Mouse (Mus musculus) midbrain, postnatal 0 days (tissue): ENCODE data around the gene Sfmbt2. TPM values are rescaled to one million over a fixed set of nuclear protein-coding genes. Genes with fewer than 3 reads are reported as not detected.

Source experiments
- ATAC-seq: fragments of 200-750 bp; cut with Nextera tagmentation; 2 replicates; pipeline ENCODE4 v1.8.0; 2017; ENCODE audit warnings: moderate number of reproducible peaks, mild to moderate bottlenecking, moderate TSS enrichment, moderate library complexity; ENCODE audit not compliant: low FRiP score
- DNase-seq: peaks from one replicate; pipeline ENCODE4 v3.0.0-alpha.2; 2015; ENCODE audit warnings: low spot score
- H3K27ac ChIP-seq: fragments of 300-500 bp; sonication (generic); 2 replicates; pipeline ENCODE4 v1.5.1; 2014; ENCODE audit warnings: low read depth, mild to moderate bottlenecking, low read length, mixed read lengths
- H3K27me3 ChIP-seq: fragments of 300-500 bp; sonication (generic); 2 replicates; pipeline ENCODE4 v1.6.1; 2014; ENCODE audit warnings: low read length, control low read depth, mixed read lengths; ENCODE audit not compliant: insufficient read depth
- H3K36me3 ChIP-seq: fragments of 300-500 bp; sonication (generic); 2 replicates; pipeline ENCODE4 v1.6.1; 2014; ENCODE audit warnings: low read length, control low read depth, mixed read lengths; ENCODE audit not compliant: insufficient read depth
- H3K4me1 ChIP-seq: fragments of 300-500 bp; sonication (generic); 2 replicates; pipeline ENCODE4 v1.6.1; 2014; ENCODE audit warnings: mild to moderate bottlenecking, control low read depth, antibody characterized with exemption, low read length, mixed read lengths; ENCODE audit not compliant: insufficient read depth
- H3K4me2 ChIP-seq: fragments of 300-500 bp; sonication (generic); 2 replicates; pipeline ENCODE4 v1.6.1; 2014; ENCODE audit warnings: low read depth, mild to moderate bottlenecking, low read length, mixed read lengths; ENCODE audit not compliant: poor library complexity, severe bottlenecking
- H3K4me3 ChIP-seq: fragments of 300-500 bp; sonication (generic); 2 replicates; pipeline ENCODE4 v1.5.1; 2014; ENCODE audit warnings: low read depth, mild to moderate bottlenecking, low read length, moderate library complexity
- H3K9ac ChIP-seq: fragments of 300-500 bp; sonication (generic); replicated peaks from 2 replicates; pipeline ENCODE4 v1.6.1; 2014; ENCODE audit warnings: mild to moderate bottlenecking, low read length, moderate library complexity, mixed read lengths; ENCODE audit not compliant: poor library complexity, severe bottlenecking
- H3K9me3 ChIP-seq: fragments of 300-500 bp; sonication (generic); 2 replicates; pipeline ENCODE4 v1.6.1; 2016; ENCODE audit warnings: low read length, control low read depth
- CTCF ChIP-seq: IDR thresholded peaks from 2 replicates; pipeline ENCODE4 v1.5.1; 2016; ENCODE audit warnings: antibody characterized with exemption, mild to moderate bottlenecking
- WGBS: fragments of 180-500 bp; shearing (Covaris S2); extraction: QIAGEN DNeasy Blood & Tissue Kit; methylation state at CpG from one replicate; pipeline ENCODE4 v1.1.7; 2014; 5-methylcytosine and 5-hydroxymethylcytosine counted together
- polyA plus RNA-seq: library from polyadenylated mRNA; unstranded; fragments of >200 nt; fragmentation: Nextera tagmentation; extraction: Ambion mirVana; gene quantifications from 2 replicates; pipeline ENCODE4 v1.2.1, GENCODE M21; 2015
- total RNA-seq: library from RNA; depleted of rRNA; stranded (reverse); fragments of >200 nt; gene quantifications from 2 replicates; pipeline ENCODE4 v1.2.3, GENCODE M21; 2014

The Sfmbt2 gene
- total and polyA plus RNA-seq, 2 experiments from 2014 or later = 5.3 to 5.5 TPM

GRCm38 (mm10) chr2:10420944-10421420 is 50.7 kb downstream of the Sfmbt2 start:
- no peak overlapping the region for H3K27ac ChIP-seq
- DNase-seq (no peak), ATAC-seq (no peak)
- 79% methylated on average over 6 of the region's 6 CpGs for WGBS
- no peak overlapping the region for H3K4me2 ChIP-seq
- no peak for TF ChIP-seq CTCF
- no peaks in the 10 kb centered on the region for H3K4me1 ChIP-seq
- H3K9ac ChIP-seq = no peak overlapping the region
- no peaks in the 10 kb centered on the region for H3K27me3 ChIP-seq
- H3K9me3 ChIP-seq = no peaks in the 10 kb centered on the region
- no peak overlapping the region for H3K4me3 ChIP-seq
- no peaks in the 10 kb centered on the region for H3K36me3 ChIP-seq

GRCm38 (mm10) chr2:10437290-10437689 is 67.0 kb downstream of the Sfmbt2 start:
- H3K4me3 ChIP-seq = no peak overlapping the region
- no peak overlapping the region for H3K9ac ChIP-seq
- no peaks in the 10 kb centered on the region for H3K36me3 ChIP-seq
- no peaks in the 10 kb centered on the region for H3K4me1 ChIP-seq
- WGBS = 27% methylated on average over 9 of the region's 9 CpGs
- no peak overlapping the region for H3K4me2 ChIP-seq
- no peaks in the 10 kb centered on the region for H3K9me3 ChIP-seq
- ATAC-seq (no peak), DNase-seq (no peak)
- TF ChIP-seq CTCF = no peak
- no peak overlapping the region for H3K27ac ChIP-seq
- H3K27me3 ChIP-seq = no peaks in the 10 kb centered on the region

GRCm38 (mm10) chr2:10441811-10442210 is 71.5 kb downstream of the Sfmbt2 start:
- H3K4me2 ChIP-seq = no peak overlapping the region
- WGBS = 51% methylated on average over 9 of the region's 9 CpGs
- ATAC-seq (no peak), DNase-seq (no peak)
- no peaks in the 10 kb centered on the region for H3K9me3 ChIP-seq
- no peak overlapping the region for H3K4me3 ChIP-seq
- H3K36me3 ChIP-seq = no peaks in the 10 kb centered on the region
- no peaks in the 10 kb centered on the region for H3K27me3 ChIP-seq
- H3K27ac ChIP-seq = no peak overlapping the region
- TF ChIP-seq CTCF = no peak
- no peak overlapping the region for H3K9ac ChIP-seq
- no peaks in the 10 kb centered on the region for H3K4me1 ChIP-seq

GRCm38 (mm10) chr2:10453577-10453976 is 83.3 kb downstream of the Sfmbt2 start:
- Histone ChIP-seq H3K4me1 (no peaks in the 10 kb centered on the region; the same call in 1 of the 2 replicates), H3K27ac (no peak overlapping the region), H3K9me3 (no peaks in the 10 kb centered on the region), H3K4me3 (no peak overlapping the region), H3K27me3 (no peaks in the 10 kb centered on the region), H3K9ac (no peak overlapping the region), H3K36me3 (no peaks in the 10 kb centered on the region), H3K4me2 (no peak overlapping the region)
- ATAC-seq (peak; percentile 64), DNase-seq (peak; percentile 60)
- no peak for TF ChIP-seq CTCF
- 42% methylated on average over 3 of the region's 3 CpGs for WGBS

- H3K4me3 ChIP-seq = no peak overlapping the region
- no peaks in the 10 kb centered on the region for H3K4me1 ChIP-seq
- no peaks in the 10 kb centered on the region for H3K36me3 ChIP-seq
- TF ChIP-seq CTCF = no peak
- H3K27ac ChIP-seq = no peak overlapping the region
- no peak overlapping the region for H3K9ac ChIP-seq
- WGBS = 89% methylated on average over 12 of the region's 12 CpGs
- no peak for ATAC-seq
- no peak overlapping the region for H3K4me2 ChIP-seq
- no peaks in the 10 kb centered on the region for H3K9me3 ChIP-seq
- H3K27me3 ChIP-seq = no peaks in the 10 kb centered on the region
- DNase-seq = no peak
Measured at GRCm38 (mm10) chr2:10458309-10458708, 88.0 kb downstream of the Sfmbt2 start.

GRCm38 (mm10) chr2:10516516-10516915 is 146.2 kb downstream of the Sfmbt2 start:
- no peak for ATAC-seq
- Histone ChIP-seq H3K4me3 (no peak overlapping the region), H3K4me2 (no peak overlapping the region), H3K4me1 (no peaks in the 10 kb centered on the region), H3K27me3 (no peaks in the 10 kb centered on the region), H3K9me3 (no peaks in the 10 kb centered on the region), H3K36me3 (no peaks in the 10 kb centered on the region), H3K27ac (no peak overlapping the region), H3K9ac (no peak overlapping the region)
- 93% methylated on average over 2 of the region's 2 CpGs for WGBS
- no peak for TF ChIP-seq CTCF
- DNase-seq = no peak
